Mouse (Mus musculus) right cerebral cortex, postnatal 10 days (tissue): ENCODE data around the gene Btbd19.

Source experiments
- DNase-seq, 2 experiments: peaks; one replicate each; pipeline ENCODE4 v3.0.0; 2021; ENCODE audit warnings: low spot score in 2 of 2

Gene Btbd19

GRCm38 (mm10) chr4:117125348-117125909 is at the start of gene Btbd19:
Gene Btbd19 (minus strand): TSS chr4:117125725.
- peak; percentile 90 to 92 for DNase-seq

GRCm38 (mm10) chr4:117169936-117170335 is 44.4 kb upstream of the Btbd19 start:
- DNase-seq, result no peak

- no peak for DNase-seq
Measured at GRCm38 (mm10) chr4:117161183-117161582, 35.7 kb upstream of the Btbd19 start.

DNA sequence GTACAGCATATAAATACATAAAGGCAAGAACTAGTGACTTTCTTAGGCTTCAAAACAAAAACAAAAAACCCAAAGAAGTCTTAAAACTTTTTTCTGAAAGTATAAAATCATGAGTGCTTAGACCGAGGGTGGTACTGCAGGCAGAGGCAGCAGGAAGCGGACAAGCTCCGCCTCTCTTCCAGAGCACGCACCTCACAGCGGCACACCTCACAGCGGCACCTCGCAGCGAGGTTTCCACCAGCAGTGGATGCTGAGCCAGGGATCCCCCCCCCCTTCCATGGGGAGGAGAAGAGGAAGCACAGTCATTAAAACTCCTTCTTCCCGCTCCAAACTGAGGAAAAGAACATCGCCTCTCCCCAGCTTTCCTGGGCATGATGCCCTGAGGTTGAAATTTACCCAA is 34.1 kb upstream of the Btbd19 start:
- no peak for DNase-seq

- no peak for DNase-seq
Measured at GRCm38 (mm10) chr4:117156372-117156771, 30.8 kb upstream of the Btbd19 start.

DNA sequence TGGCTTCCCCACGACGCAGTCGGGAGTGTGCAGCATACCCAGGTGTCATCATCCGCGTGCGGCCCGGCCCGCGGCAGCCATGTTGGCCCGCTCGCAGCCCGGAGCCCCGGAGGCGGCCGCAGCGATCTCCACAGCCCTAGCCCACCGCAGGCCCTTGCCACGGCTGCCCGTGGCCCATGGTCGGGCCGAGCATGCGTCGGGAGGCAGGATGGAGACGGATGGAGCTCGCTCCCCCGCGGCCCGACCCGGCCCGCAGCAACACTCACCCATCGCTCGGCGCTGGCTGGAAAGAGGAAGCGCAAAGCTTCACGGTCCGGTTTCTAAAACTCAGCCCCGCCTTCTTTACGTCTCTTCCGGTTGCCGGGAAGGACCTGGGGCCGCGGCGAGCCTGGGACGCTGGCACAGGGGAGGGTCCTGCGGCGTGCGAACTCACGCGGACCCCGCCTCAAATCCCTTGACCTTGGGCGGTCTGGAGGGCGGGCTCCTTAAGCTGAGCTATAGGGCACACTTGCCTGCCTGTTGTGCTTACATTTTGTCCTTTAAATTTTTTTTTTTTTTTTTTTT is 30.3 kb upstream of the Btbd19 start, which contains the start of gene Rps8:
Rps8 (minus strand) TSS at position 452 of the 564 bp plus-strand sequence.
- DNase-seq, result peak; percentile 92

GRCm38 (mm10) chr4:117155020-117155791 is 29.7 kb upstream of the Btbd19 start:
- peak in 1 of 2 experiments; percentile 33 for DNase-seq

DNA sequence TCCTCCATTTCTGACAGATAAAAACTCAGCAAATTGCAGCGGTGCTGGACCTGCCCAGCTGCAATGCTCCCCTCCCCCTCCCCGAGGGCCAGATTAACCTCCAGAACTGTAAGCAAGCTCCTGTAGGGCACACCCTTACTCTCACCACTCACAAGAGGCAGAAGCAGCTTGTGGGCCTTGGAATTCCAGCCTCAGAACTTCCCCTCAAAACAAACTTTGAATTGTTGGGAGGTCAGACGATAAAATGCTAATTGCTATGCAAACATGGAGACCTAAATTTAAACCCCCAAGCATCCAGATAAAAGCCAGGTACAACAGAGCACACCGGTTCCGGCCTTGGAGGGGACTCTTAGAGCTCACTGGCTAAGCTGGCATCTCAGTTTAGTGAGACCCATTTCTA is 27.2 kb upstream of the Btbd19 start:
- peak in 1 of 2 experiments; percentile 24 for DNase-seq

DNA sequence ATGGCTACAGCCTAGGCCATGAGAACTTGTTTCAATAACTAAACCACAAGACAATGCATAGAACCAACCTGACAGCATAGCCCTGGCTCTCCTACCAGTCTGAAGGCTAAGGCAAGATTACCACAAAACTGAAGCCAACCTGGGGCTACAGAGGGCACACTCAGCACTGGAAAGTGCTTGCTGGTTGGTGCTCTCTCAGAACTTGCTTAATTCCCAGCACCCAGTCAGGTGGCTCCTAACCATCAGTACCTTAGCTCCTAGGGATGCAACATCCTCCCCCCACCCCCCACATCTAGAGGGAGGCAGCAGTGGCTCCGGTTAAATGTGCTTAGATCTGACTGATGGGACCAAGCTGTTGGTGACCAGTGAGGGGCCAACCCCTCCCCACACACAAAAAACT is 25.9 kb upstream of the Btbd19 start:
- no peak for DNase-seq

GRCm38 (mm10) chr4:117150212-117150733 is 24.7 kb upstream of the Btbd19 start:
- no peak for DNase-seq

DNA sequence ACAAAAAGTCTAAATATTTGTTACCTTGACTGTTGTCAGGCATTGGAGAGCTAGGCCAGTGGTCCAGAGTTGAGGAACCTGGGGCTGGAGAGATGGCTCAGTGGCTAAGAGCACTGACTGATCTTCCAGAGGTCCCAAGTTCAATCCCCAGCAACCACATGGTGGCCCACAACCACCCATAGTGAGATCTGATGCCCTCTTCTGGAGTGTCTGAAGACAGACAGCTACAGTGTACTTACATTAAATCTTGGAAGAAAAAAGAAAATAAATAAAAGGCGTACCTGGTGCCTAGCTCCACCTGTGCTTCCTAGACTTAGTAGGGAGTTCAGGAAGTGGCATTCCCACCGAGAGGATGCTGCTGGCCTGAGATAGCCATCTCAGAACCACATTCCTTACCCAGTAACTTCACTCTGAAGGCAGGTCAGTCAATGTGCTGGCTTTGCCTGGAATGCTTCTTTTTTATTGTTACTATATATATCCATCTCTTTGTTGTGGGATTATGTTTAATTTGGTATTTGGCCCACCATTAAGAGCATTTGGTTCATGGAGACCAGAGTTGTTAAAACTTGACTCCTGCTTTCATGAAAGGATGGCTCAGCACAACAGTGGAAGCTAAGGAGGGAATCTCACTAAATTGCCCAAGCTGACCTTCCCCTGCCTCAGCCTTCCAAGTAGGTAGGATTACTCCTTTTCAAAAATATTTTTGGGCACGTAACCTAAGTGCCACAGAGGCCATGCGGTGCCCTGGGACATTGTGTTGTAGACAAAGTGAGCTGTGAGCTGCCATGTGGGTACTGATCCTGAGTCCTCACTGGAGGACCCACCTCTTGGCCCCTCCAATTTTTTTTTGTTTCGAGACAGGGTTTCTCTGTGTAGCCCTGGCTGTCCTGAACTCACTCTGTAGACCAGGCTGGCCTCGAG is 24.0 kb upstream of the Btbd19 start:
- peak in 1 of 2 experiments; percentile 23 for DNase-seq

GRCm38 (mm10) chr4:117148815-117149214 is 23.3 kb upstream of the Btbd19 start:
- peak in 1 of 2 experiments; percentile 30 for DNase-seq

- peak in 1 of 2 experiments; percentile 35 for DNase-seq
Measured at GRCm38 (mm10) chr4:117148047-117148713, 22.7 kb upstream of the Btbd19 start.

DNA sequence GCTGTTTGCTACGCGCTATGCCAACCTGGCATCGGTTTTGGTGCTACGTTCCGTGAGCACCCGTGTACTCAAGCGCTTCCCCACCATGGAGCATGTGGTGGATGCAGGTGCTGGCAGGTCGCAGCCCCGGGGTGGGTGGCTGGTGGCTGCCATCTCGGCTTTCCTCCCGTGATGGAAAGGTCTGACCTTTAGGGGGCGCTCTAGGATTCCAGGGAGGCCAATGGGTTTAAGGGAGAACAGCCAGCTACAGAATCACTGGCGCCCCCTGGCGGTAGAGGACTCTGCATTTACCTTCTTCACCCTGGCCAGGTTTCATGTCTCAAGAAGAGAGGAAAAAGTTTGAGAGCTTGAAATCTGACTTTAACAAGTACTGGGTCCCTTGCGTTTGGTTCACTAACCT is 20.7 kb upstream of the Btbd19 start:
- DNase-seq, result peak; percentile 58 to 79

DNA sequence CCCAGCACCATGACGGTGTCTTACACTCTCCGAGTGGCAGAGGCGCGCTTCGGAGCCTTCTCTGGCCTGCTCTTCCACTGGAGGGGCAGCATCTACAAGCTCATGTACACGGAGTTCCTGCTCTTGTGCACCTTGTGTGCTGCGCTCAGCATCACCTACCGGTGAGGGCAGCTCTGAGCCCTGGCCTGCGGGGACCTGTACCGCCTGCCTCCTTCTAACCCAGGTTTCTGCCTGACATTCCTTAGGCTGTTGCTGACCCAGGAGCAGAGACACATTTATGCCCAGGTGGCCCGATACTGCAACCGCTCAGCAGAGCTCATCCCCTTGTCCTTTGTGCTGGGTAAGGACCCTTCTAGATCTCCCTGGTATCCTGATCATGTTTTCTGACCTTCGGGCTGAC is 19.7 kb upstream of the Btbd19 start:
- peak in 1 of 2 experiments; percentile 21 for DNase-seq

DNA sequence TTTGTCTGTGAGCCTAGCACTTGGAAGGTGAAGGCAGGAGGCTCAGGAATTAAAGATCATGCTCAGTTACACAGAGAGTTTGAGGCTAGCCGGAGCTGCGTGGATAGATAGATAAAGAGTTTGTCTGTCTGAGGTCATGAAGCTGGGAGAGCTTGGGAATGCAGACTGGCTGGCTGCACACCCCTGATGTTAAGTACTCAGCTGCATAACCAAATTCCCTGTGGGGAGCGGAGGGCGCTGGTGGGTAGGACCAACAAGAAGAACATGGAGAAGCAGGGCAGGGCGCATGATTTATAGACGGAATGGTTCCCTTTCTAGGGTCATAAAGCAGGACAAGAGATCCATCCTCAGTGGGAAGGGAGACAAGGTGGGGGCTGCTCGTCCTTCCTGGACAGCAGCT is 17.5 kb upstream of the Btbd19 start:
- no peak for DNase-seq

GRCm38 (mm10) chr4:117140613-117141012 is 15.1 kb upstream of the Btbd19 start:
- DNase-seq, result no peak

DNA sequence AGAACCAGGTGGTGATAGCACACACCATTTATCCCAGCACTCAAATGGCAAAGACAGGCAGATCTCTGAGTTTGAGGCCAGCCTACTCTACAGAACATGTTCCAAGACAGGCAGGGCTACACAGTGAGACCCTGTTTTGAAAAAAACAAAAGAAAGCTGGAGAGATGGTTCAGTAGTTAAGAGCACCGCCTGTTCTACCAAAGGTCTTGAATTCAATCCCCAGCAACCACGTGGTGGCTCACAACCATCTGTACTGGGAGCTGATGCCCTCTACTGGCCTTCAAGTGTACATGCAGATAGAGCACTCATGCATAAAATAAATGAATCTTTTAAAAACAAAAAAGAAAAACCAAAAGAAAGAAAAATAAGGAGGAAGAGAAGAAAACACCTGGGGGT is 13.7 kb upstream of the Btbd19 start:
- no peak for DNase-seq

GRCm38 (mm10) chr4:117138295-117139216 is 13.0 kb upstream of the Btbd19 start:
- DNase-seq, result no peak

GRCm38 (mm10) chr4:117136034-117136433 is 10.5 kb upstream of the Btbd19 start:
- DNase-seq, result no peak
